Mouse (Mus musculus) layer of hippocampus, postnatal 14 days (tissue): Measurements from ENCODE around the gene Atxn1l. TPM values are rescaled to one million over a fixed set of nuclear protein-coding genes. Genes with fewer than 3 reads are reported as not detected.
"Not testable (repeated sequence)": the region's sequence is repeated elsewhere in the genome, so short reads cannot be mapped to it uniquely, and the experiment has no call there.

Source experiments
- DNase-seq, 2 experiments: peaks; one replicate each; pipeline ENCODE4 v3.0.0; 2021 to 2022; ENCODE audit warnings: low spot score in 2 of 2, mixed read lengths in 1 of 2
- long read RNA-seq, 2 experiments: library from polyadenylated mRNA; stranded (forward); transcript quantifications; one replicate each; pipeline ENCODE4 v2.0.0; 2021
- total RNA-seq, 2 experiments: library from RNA; stranded (reverse); gene quantifications; 2 replicates each; pipeline ENCODE4 v1.2.3; 2021

Atxn1l gene
- total RNA-seq: 10 to 100 TPM; 40.9 to 44.5 TPM
- long read RNA-seq, experiment 1, full-length matches to known transcripts: 1 of 10 reads
- long read RNA-seq, experiment 1, partial matches to known transcripts: 0 of 10 reads
- long read RNA-seq, experiment 1, other reads (novel, unspliced or antisense): 9 of 10 reads
- long read RNA-seq, experiment 2, full-length matches to known transcripts: 4 of 13 reads
- long read RNA-seq, experiment 2, partial matches to known transcripts: 0 of 13 reads
- long read RNA-seq, experiment 2, other reads (novel, unspliced or antisense): 9 of 13 reads

- DNase-seq: peak; percentile 86 to 90
Measured at GRCm38 (mm10) chr8:109737237-109738048, at the start of gene Atxn1l. TSS of gene Atxn1l (minus strand) at chr8:109737739.

GRCm38 (mm10) chr8:109780548-109780947, 43.0 kb upstream of the Atxn1l start:
- DNase-seq: no peak

- no peak for DNase-seq
Measured at GRCm38 (mm10) chr8:109779431-109780228, 42.1 kb upstream of the Atxn1l start.

- no peak for DNase-seq
Measured at GRCm38 (mm10) chr8:109778993-109779421, 41.5 kb upstream of the Atxn1l start.

GRCm38 (mm10) chr8:109778280-109778977, 40.9 kb upstream of the Atxn1l start, which contains the start of gene Ap1g1:
TSS of gene Ap1g1 (plus strand) at chr8:109778554.
- DNase-seq: peak; percentile 98

GRCm38 (mm10) chr8:109777851-109778250, 40.3 kb upstream of the Atxn1l start:
- no peak for DNase-seq

- DNase-seq: no peak
Measured at GRCm38 (mm10) chr8:109773154-109773553, 35.6 kb upstream of the Atxn1l start.

GRCm38 (mm10) chr8:109766081-109766480, 28.5 kb upstream of the Atxn1l start:
- DNase-seq: no peak

GRCm38 (mm10) chr8:109764031-109764430, 26.5 kb upstream of the Atxn1l start:
- DNase-seq: no peak

- no peak for DNase-seq
Measured at GRCm38 (mm10) chr8:109760221-109760620, 22.7 kb upstream of the Atxn1l start.

GRCm38 (mm10) chr8:109759426-109759825, 21.9 kb upstream of the Atxn1l start:
- DNase-seq: no peak

GRCm38 (mm10) chr8:109756849-109757248, 19.3 kb upstream of the Atxn1l start:
- DNase-seq: no peak

- DNase-seq: not testable (repeated sequence)
Measured at GRCm38 (mm10) chr8:109755554-109755953, 18.0 kb upstream of the Atxn1l start.

- DNase-seq: no peak
Measured at GRCm38 (mm10) chr8:109754696-109755095, 17.2 kb upstream of the Atxn1l start.

GRCm38 (mm10) chr8:109751731-109752485, 14.4 kb upstream of the Atxn1l start:
- DNase-seq: no peak

- DNase-seq: no peak
Measured at GRCm38 (mm10) chr8:109750699-109751098, 13.2 kb upstream of the Atxn1l start.

- DNase-seq: no peak
Measured at GRCm38 (mm10) chr8:109750274-109750673, 12.7 kb upstream of the Atxn1l start.

- DNase-seq: no peak
Measured at GRCm38 (mm10) chr8:109747468-109748199, 10.1 kb upstream of the Atxn1l start.

GRCm38 (mm10) chr8:109738049-109738380, 476 bp upstream of the Atxn1l start:
- DNase-seq: no peak

- no peak for DNase-seq
Measured at GRCm38 (mm10) chr8:109736819-109737218, 720 bp downstream of the Atxn1l start.
